13 mouse cellular contexts compared by ENCODE assay signal in the genomic region with DNA sequence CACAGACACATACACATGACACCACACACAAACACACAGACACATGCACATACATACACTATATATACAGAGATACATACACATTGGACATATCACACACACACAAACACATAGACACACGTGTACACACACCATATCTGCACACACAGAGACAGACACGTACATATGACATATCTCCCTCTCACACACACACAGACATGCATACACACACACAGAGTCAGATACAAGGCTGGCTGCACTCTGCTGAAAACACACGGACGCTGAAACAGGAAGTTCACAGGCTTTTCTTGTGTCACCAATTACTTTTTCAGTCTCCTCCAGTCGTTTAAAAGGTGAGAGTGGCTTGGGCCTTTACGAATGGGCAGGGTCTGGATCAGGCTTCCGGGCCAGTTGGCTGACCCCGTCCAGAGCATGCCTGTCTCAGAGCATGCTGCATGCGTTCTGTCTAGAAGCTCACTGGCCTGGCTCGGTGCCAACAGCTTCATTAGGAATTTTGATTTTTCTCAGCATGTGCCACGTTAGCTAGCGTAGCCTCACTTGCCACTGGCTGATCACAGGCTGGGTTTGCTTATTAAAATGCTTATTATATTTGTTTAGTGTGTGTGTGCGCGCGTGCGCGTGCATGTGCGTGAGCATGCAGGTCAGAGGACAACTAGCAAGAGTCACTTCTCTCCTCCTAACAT. TPM values are rescaled to one million over a fixed set of nuclear protein-coding genes. Genes with fewer than 3 reads are reported as not detected.
DNase-seq lines count a peak whose midpoint lies in the region; ATAC-seq and TF ChIP-seq lines count a peak whose summit lies in the region.
"Had no signal": no experiment of that assay in that cellular context is flagged by ENCODE, and none has a peak within 500 bp of the region (broad histone marks: within the 10 kb centered on the region; RNA-seq: fewer than 3 reads in every experiment).

No protein-coding gene starts in this region.

- H3K4me1 ChIP-seq in embryonic facial prominence, embryonic 14.5 days (ENCODE audit: control insufficient read depth, insufficient read depth, low read length) = no peaks in the 10 kb centered on the region
- peaks cover 3% of the 10 kb centered on the region; the same call in 1 of the 2 replicates for H3K4me1 ChIP-seq in limb, embryonic 14.5 days (ENCODE audit: control insufficient read depth, insufficient read depth, low read length)

- H3K27ac ChIP-seq in embryonic facial prominence, embryonic 14.5 days (replicated peaks; ENCODE audit: low read depth, low read length) = no peak overlapping the region
- H3K27ac ChIP-seq in limb, embryonic 14.5 days (replicated peaks; ENCODE audit: low read depth, low read length) = no peak overlapping the region
- H3K27ac ChIP-seq: neural tube, embryonic 12.5 days had no signal

- 0 out of 2 replicates have a peak overlapping the region, but pooled peaks have one; percentile 14 for H3K9ac ChIP-seq in embryonic facial prominence, embryonic 14.5 days (ENCODE audit: low read depth, low read length)
- H3K9ac ChIP-seq in limb, embryonic 14.5 days (ENCODE audit: low read depth, low read length, severe bottlenecking) = no peak overlapping the region
- H3K9ac ChIP-seq: neural tube, embryonic 12.5 days had no signal

- no peak overlapping the region for H3K4me3 ChIP-seq in embryonic facial prominence, embryonic 14.5 days (ENCODE audit: low read depth, low read length)
- H3K4me3 ChIP-seq in limb, embryonic 14.5 days (replicated peaks; ENCODE audit: low read length) = no peak overlapping the region
- H3K4me3 ChIP-seq: neural tube, embryonic 12.5 days had no signal

- H3K27me3 ChIP-seq in embryonic facial prominence, embryonic 14.5 days (replicated peaks; ENCODE audit: control insufficient read depth, insufficient read depth, low read length) = no peaks in the 10 kb centered on the region
- H3K27me3 ChIP-seq in limb, embryonic 14.5 days (ENCODE audit: control insufficient read depth, insufficient read depth, low read length) = no peaks in the 10 kb centered on the region

- no peak overlapping the region for H3K4me2 ChIP-seq in embryonic facial prominence, embryonic 14.5 days (ENCODE audit: low read depth, low read length)
- H3K4me2 ChIP-seq in limb, embryonic 14.5 days (replicated peaks; ENCODE audit: low read depth, low read length, severe bottlenecking) = no peak overlapping the region

- peak; percentile 4 for DNase-seq in adrenal gland, adult 2 months
- DNase-seq in adrenal gland, adult 8-10 months = no peak
- peak; percentile 14 for DNase-seq in kidney, postnatal 14 days
- no peak for DNase-seq in kidney, adult 8-10 months
- DNase-seq in embryonic facial prominence, embryonic 14.5 days (ENCODE audit: low spot score) = peak; percentile 74
- peak; percentile 53 for DNase-seq in limb, embryonic 14.5 days (ENCODE audit: low spot score)
- DNase-seq in spleen, postnatal 36 days (ENCODE audit: low spot score in 2 of 2) = no peak
- DNase-seq in ovary, adult 18-20 months (ENCODE audit: low spot score) = no peak
- DNase-seq: heart, adult 11 months; kidney, adult 9 months had no signal

- peak; percentile 30; the same call in 1 of the 2 replicates for ATAC-seq in embryonic facial prominence, embryonic 14.5 days (ENCODE audit: low read depth)
- ATAC-seq in limb, embryonic 14.5 days (ENCODE audit: low FRiP score, low read depth) = no peak
- ATAC-seq: Patski had no signal

- TF ChIP-seq POLR2A in limb, embryonic 14.5 days (IDR thresholded peaks at IDR 0.05; ENCODE audit: borderline replicate concordance, extremely low read depth, insufficient read depth, insufficient read length) = no peak

- no peaks in the 10 kb centered on the region for H3K9me3 ChIP-seq in embryonic facial prominence, embryonic 14.5 days (ENCODE audit: control insufficient read depth, low read length)
- H3K9me3 ChIP-seq in limb, embryonic 14.5 days (ENCODE audit: control insufficient read depth, low read length) = no peaks in the 10 kb centered on the region
- H3K9me3 ChIP-seq: neural tube, embryonic 12.5 days had no signal

- 52% methylated on average over 18 of the region's 18 CpGs for WGBS in embryonic facial prominence, embryonic 14.5 days
- WGBS in limb, embryonic 14.5 days = 41% methylated on average over 18 of the region's 18 CpGs

- H3K36me3 ChIP-seq in embryonic facial prominence, embryonic 14.5 days (ENCODE audit: control insufficient read depth, insufficient read depth, low read length) = no peaks in the 10 kb centered on the region
- no peaks in the 10 kb centered on the region for H3K36me3 ChIP-seq in limb, embryonic 14.5 days (ENCODE audit: control insufficient read depth, insufficient read depth, low read length)
- H3K36me3 ChIP-seq: neural tube, embryonic 12.5 days had no signal

RNA-seq across cellular contexts. Expression of a gene that starts 9.4 kb away (rescaled TPM):
- total RNA-seq in adrenal gland, adult 2 months (2021) = under 1 TPM; 0.49 to 0.97 TPM
- polyA plus RNA-seq in adrenal gland, adult 2 months (2012; rRNA removed) = 0.22 TPM in 1 of 2 replicates, not detected in the other
- 1 to 10 TPM in 1 of 4 experiments, under 1 TPM in 3; 0.70 to 1.1 (median 0.81) TPM for total RNA-seq in adrenal gland, adult 8-10 months (2022)
- 3.0 and 3.8 TPM in 2 replicates for polyA plus RNA-seq in embryonic facial prominence, embryonic 14.5 days (2014; fragmentation: Nextera tagmentation; extraction: Ambion mirVana)
- polyA plus RNA-seq in limb, embryonic 14.5 days (2012; rRNA removed) = 1.6 TPM in 2 replicates
- 2.2 and 2.4 TPM in 2 replicates for polyA plus RNA-seq in limb, embryonic 14.5 days (2014; fragmentation: Nextera tagmentation; extraction: Ambion mirVana)

RNA-seq across cellular contexts. Expression of a gene that starts 24.7 kb away (rescaled TPM):
- not detected for total RNA-seq in adrenal gland, adult 2 months (2021)
- polyA plus RNA-seq in adrenal gland, adult 2 months (2012; rRNA removed) = not detected in 2 replicates
- total RNA-seq in adrenal gland, adult 8-10 months (2022) = not detected
- 0.97 and 1.1 TPM in 2 replicates for polyA plus RNA-seq in embryonic facial prominence, embryonic 14.5 days (2014; fragmentation: Nextera tagmentation; extraction: Ambion mirVana)
- polyA plus RNA-seq in limb, embryonic 14.5 days (2012; rRNA removed) = 0.09 and 0.13 TPM in 2 replicates
- not detected in 2 replicates for polyA plus RNA-seq in limb, embryonic 14.5 days (2014; fragmentation: Nextera tagmentation; extraction: Ambion mirVana)
- total RNA-seq: left cerebral cortex, adult 8-10 months had no signal
- polyA plus RNA-seq: Patski had no signal

Comparison
In these comparisons a context has a peak if more than half of its experiments do, and no peak if none do; other contexts are left out.
1. DNase-seq: peak in adrenal gland, adult 2 months (single experiment), kidney, postnatal 14 days (single experiment), embryonic facial prominence, embryonic 14.5 days (single experiment) and limb, embryonic 14.5 days (single experiment); none in adrenal gland, adult 8-10 months (single experiment), kidney, adult 8-10 months (0 of 2), spleen, postnatal 36 days (0 of 2) and ovary, adult 18-20 months (single experiment).